Mouse (Mus musculus): Measurements from ENCODE around the gene B4galnt3.
A peak's percentile ranks its signal among the peaks of the same experiment; 100 is the strongest.

Gene B4galnt3

GRCm38 (mm10) chr6:120216702-120217101, 77.7 kb downstream of the B4galnt3 start:
- no peak for DNase-seq

GRCm38 (mm10) chr6:120211536-120211935, 82.8 kb downstream of the B4galnt3 start:
- DNase-seq = no peak

DNA sequence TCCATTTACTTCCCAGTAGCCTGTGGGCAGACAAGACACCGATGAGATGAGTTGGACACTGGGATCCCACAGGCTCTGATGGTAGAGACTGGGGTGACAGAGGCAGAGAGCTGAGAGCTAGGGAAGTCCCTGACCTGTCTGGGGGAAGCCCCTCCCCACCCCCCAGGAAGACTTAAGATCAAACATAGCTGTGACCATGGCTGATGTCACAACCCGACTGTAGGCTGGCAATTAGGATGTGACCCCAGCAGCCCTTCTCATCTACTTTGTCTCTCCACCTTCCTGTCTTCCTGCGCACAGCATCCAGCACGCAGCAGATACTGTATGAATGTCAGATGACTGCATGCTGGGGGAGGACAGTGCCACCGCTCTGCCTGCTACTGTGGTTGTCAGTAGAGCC, 87.8 kb downstream of the B4galnt3 start:
- no peak for DNase-seq

GRCm38 (mm10) chr6:120202406-120202805, 92.0 kb downstream of the B4galnt3 start:
- DNase-seq = no peak

GRCm38 (mm10) chr6:120201956-120202355, 92.4 kb downstream of the B4galnt3 start:
- no peak for DNase-seq

- no peak for DNase-seq
Observed at GRCm38 (mm10) chr6:120199638-120200394, 94.5 kb downstream of the B4galnt3 start.

- peak; percentile 52 for DNase-seq
Observed at GRCm38 (mm10) chr6:120197964-120198363, 96.4 kb downstream of the B4galnt3 start.

- DNase-seq = no peak
Observed at GRCm38 (mm10) chr6:120196837-120197236, 97.5 kb downstream of the B4galnt3 start.

GRCm38 (mm10) chr6:120194963-120195362, 99.4 kb downstream of the B4galnt3 start:
- no peak for DNase-seq

- no peak for DNase-seq
Observed at GRCm38 (mm10) chr6:120194305-120194704, 100.1 kb downstream of the B4galnt3 start.

GRCm38 (mm10) chr6:120193793-120194192, 100.6 kb downstream of the B4galnt3 start:
- DNase-seq = no peak

DNA sequence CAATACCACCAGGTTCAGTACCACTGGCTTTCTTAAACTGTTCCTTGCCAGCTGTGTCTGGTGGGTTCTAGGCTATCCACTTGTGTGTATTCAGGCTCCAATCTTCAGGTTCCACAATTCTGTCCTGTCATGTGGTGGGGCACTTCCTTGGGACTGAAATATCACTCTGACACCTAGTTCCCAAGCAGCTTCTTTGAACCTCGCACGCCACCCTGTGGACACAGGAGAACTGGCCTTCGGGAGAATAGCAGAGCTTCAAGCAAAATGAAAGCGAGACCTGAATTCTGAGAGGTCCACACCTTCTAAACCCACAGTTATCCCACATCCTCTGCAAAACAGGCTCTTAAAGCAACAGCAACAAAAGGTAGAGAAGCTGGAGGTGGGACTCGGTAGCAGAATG, 101.2 kb downstream of the B4galnt3 start:
- peak; percentile 72 for DNase-seq

DNA sequence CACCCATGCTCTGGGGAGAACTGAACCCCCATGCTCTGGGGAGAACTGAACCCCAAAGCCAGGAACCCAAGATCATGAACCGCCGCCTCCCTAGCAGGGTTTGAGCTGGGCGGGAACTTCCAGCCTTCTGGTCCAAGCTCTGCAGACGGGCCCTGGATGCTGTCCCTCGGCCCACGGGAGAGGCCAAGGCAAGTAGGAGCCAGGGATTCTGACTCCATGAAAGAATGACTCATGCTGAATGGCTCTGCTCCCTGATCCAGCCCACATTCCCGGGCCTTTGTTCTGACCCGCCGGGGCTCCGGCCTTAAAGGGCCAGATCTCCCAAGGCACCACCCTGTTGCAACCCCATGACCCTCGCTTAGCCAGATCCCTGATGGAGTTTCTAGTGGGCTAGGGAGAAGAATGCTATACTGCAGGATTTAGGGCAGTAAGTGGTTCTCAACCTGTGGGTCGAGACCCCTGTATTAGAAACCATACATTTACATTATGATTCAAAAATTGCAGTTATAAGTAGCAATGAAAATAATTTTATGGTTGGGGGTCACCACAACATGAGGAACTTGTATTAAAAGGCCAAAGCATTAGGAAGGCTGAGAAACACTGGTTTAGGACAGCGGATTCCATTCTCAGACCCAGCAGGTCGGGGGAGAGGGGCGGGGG, 102.0 kb downstream of the B4galnt3 start:
- no peak for DNase-seq

- DNase-seq = no peak
Observed at GRCm38 (mm10) chr6:120191396-120192170, 102.8 kb downstream of the B4galnt3 start.

DNA sequence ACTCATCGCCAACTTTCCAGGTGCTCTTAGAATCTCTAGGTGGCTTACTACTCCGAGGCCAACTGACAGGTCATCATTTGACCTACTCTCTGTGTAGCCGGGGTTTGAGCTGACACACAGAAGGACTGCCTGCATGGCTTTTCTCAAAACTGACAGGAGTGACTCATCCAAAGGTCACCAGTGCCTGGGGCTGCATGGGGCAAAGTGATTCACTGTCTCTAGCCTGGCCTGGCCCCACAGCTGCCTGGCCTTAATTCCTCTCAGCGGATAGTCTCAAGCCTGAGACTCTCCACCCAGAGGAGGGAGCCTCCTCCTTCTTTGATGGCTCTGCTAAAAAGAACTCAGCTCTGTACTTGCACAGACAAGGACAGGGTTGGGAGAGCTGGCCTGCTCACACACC, 103.4 kb downstream of the B4galnt3 start:
- no peak for DNase-seq

DNA sequence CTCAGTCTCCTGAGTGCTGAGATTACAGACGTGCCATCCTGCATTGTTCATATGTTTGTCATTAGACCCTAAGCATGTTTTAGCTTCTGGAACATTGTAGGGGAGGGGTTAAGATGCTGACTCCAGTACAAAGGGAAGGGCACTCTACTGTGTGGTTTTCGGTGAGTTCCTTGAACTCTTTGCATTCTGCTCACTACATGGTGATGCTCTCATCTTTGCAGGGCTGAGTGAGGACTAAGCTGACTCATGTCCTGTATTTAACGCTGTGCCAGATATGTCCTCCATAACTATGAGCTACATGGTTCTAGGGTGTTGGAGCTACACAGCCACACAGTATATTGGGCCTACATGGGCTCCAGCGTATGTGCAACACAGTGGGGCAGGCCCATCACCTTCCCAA, 104.0 kb downstream of the B4galnt3 start:
- no peak for DNase-seq

DNA sequence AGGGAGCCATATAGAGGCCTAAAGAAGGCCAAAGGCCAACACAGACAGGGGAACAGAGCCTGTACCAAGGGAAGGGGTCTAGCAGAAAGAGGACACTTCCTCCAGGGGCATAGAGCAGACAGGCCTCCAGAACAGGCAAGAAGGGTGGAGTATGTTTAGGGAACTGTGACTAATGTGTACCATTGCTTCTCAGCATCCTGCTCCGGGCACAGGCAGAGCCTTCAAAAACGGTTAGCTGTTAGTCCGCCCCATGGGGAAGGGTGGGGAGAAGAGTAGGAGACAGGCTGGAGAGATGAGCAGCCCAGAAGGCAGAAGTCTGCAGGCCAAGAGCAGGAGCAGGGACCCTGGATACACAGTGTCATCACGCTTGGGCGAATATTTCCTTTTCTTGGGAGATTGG, 105.1 kb downstream of the B4galnt3 start:
- no peak for DNase-seq

GRCm38 (mm10) chr6:120188376-120189235, 105.8 kb downstream of the B4galnt3 start:
- DNase-seq = no peak

DNA sequence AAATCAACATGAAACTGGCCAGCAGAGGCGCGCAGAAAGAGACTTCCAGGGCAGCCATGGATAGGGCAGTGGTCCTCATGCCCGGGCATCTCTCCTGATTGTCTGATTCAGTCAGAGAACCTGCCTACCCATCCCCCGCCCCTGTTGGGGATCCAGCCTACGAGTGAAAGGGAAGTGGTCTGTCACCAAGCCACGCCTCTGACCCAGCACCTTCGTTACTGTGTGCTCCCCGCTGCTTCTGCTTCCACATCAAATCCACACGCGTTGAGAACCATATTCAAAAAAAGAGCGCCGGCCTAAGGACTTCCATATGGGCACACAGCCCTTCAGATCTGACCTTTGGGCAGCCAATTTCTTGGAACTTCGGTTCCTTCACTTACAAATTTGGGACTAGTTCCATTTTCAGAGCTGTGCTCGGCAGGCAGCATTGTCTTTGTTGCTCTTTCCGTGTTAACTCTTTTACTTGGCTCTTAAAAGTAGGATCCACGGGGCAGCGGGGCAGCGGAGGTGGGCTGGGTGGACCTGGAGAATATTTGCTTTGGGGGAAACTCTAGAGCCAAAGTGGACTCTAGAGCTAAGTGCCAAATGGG, 106.7 kb downstream of the B4galnt3 start:
- DNase-seq = no peak

GRCm38 (mm10) chr6:120186594-120186993, 107.8 kb downstream of the B4galnt3 start:
- no peak for DNase-seq

GRCm38 (mm10) chr6:120185756-120186155, 108.6 kb downstream of the B4galnt3 start:
- DNase-seq = no peak

GRCm38 (mm10) chr6:120185012-120185730, 109.2 kb downstream of the B4galnt3 start:
- no peak for DNase-seq

Data from right cerebral cortex, postnatal 25 days (tissue).